Mouse (Mus musculus) cerebellum, adult 2 months (tissue): ENCODE results near the gene Osbpl9. TPM values are rescaled to one million over a fixed set of nuclear protein-coding genes. Genes with fewer than 3 reads are reported as not detected.

Experiments used
- DNase-seq, 2 experiments: peaks; one replicate each; pipeline ENCODE4 v3.0.0; 2021
- H3K27ac ChIP-seq: fragments of 200-500 bp; 2 replicates; pipeline ENCODE4 v1.5.1; 2012; ENCODE audit warnings: low read length, control low read depth, inconsistent platforms; ENCODE audit not compliant: insufficient read depth
- H3K27me3 ChIP-seq: fragments of 200-500 bp; 2 replicates; pipeline ENCODE4 v1.6.1; 2012; ENCODE audit warnings: inconsistent platforms, mild to moderate bottlenecking, low read length, moderate library complexity; ENCODE audit not compliant: control insufficient read depth, insufficient read depth
- H3K4me1 ChIP-seq: fragments of 200-500 bp; 2 replicates; pipeline ENCODE4 v1.6.1; 2011; ENCODE audit warnings: low read length; ENCODE audit not compliant: control insufficient read depth, insufficient read depth
- H3K4me3 ChIP-seq: fragments of 200-500 bp; replicated peaks from 2 replicates; pipeline ENCODE3; 2011; ENCODE audit warnings: mild to moderate bottlenecking, low read depth, low read length, control low read depth; ENCODE audit not compliant: insufficient read depth
- CTCF ChIP-seq: fragments of 200-500 bp; IDR thresholded peaks from 2 replicates; pipeline ENCODE4 v1.5.1; 2011; ENCODE audit warnings: low read depth, mild to moderate bottlenecking, control low read depth, low read length, moderate library complexity, borderline replicate concordance; ENCODE audit not compliant: insufficient read depth
- POLR2A ChIP-seq: fragments of 200-500 bp; IDR thresholded peaks from 2 replicates; pipeline ENCODE4 v1.6.1; 2011; ENCODE audit warnings: low read length, control low read depth, borderline replicate concordance; ENCODE audit not compliant: insufficient read depth
- WGBS: fragments of 180-500 bp; shearing (Covaris S2); methylation state at CpG from one replicate; pipeline ENCODE4 v1.1.7; 2018; 5-methylcytosine and 5-hydroxymethylcytosine counted together
- polyA plus RNA-seq: library from polyadenylated mRNA; depleted of rRNA; stranded (reverse); fragments of >200 nt; gene quantifications from 2 replicates; pipeline ENCODE4 v1.2.3, GENCODE M21; 2012

The Osbpl9 gene
- polyA plus RNA-seq, 1 experiment, result 120 TPM

- DNase-seq, result no peak
- H3K27ac ChIP-seq, result no peak overlapping the region; the same call in 1 of the 2 replicates
- H3K27me3 ChIP-seq, result no peaks in the 10 kb centered on the region
- H3K4me1 ChIP-seq, result no peaks in the 10 kb centered on the region; the same call in 1 of the 2 replicates
- 31% methylated on average over 3 of the region's 3 CpGs for WGBS
- H3K4me3 ChIP-seq, result no peak overlapping the region
- TF ChIP-seq POLR2A, result no peak
- TF ChIP-seq CTCF, result no peak
Measured at GRCm38 (mm10) chr4:109106034-109106433, 96.0 kb downstream of the Osbpl9 start.

- no peak for DNase-seq
- no peak for TF ChIP-seq POLR2A
- TF ChIP-seq CTCF, result no peak
- Histone ChIP-seq H3K27me3 (no peaks in the 10 kb centered on the region), H3K4me1 (no peaks in the 10 kb centered on the region; the same call in 1 of the 2 replicates), H3K27ac (no peak overlapping the region), H3K4me3 (no peak overlapping the region)
Measured at GRCm38 (mm10) chr4:109105254-109105653, 96.8 kb downstream of the Osbpl9 start.

- H3K27me3 ChIP-seq, result no peaks in the 10 kb centered on the region
- H3K4me1 ChIP-seq, result no peaks in the 10 kb centered on the region; the same call in 1 of the 2 replicates
- 84% methylated on average over 9 of the region's 9 CpGs for WGBS
- no peak overlapping the region for H3K4me3 ChIP-seq
- TF ChIP-seq POLR2A (no peak), CTCF (no peak)
- DNase-seq, result no peak
- H3K27ac ChIP-seq, result no peak overlapping the region
Measured at GRCm38 (mm10) chr4:109103145-109103883, 98.8 kb downstream of the Osbpl9 start.

- H3K4me3 ChIP-seq, result no peak overlapping the region
- H3K27ac ChIP-seq, result no peak overlapping the region
- 94% methylated on average over 5 of the region's 5 CpGs for WGBS
- DNase-seq, result no peak
- TF ChIP-seq POLR2A (no peak), CTCF (no peak)
- H3K27me3 ChIP-seq, result no peaks in the 10 kb centered on the region
- no peaks in the 10 kb centered on the region; the same call in 1 of the 2 replicates for H3K4me1 ChIP-seq
Measured at GRCm38 (mm10) chr4:109102574-109102973, 99.5 kb downstream of the Osbpl9 start.

- H3K27me3 ChIP-seq, result no peaks in the 10 kb centered on the region
- no peak for DNase-seq
- H3K27ac ChIP-seq, result no peak overlapping the region
- no peak overlapping the region for H3K4me3 ChIP-seq
- TF ChIP-seq POLR2A (no peak), CTCF (no peak)
- WGBS, result 95% methylated on average over 3 of the region's 3 CpGs
- no peaks in the 10 kb centered on the region for H3K4me1 ChIP-seq
Measured at GRCm38 (mm10) chr4:109098861-109099260, 103.2 kb downstream of the Osbpl9 start.

GRCm38 (mm10) chr4:109094269-109094668 is 107.8 kb downstream of the Osbpl9 start:
- WGBS, result 74% methylated on average over 2 of the region's 2 CpGs
- no peak overlapping the region for H3K4me3 ChIP-seq
- TF ChIP-seq POLR2A (no peak), CTCF (no peak)
- no peak overlapping the region; the same call in 1 of the 2 replicates for H3K27ac ChIP-seq
- H3K4me1 ChIP-seq, result no peaks in the 10 kb centered on the region
- H3K27me3 ChIP-seq, result no peaks in the 10 kb centered on the region
- no peak for DNase-seq

GRCm38 (mm10) chr4:109092344-109092743 is 109.7 kb downstream of the Osbpl9 start:
- TF ChIP-seq POLR2A (no peak), CTCF (no peak)
- no peak for DNase-seq
- Histone ChIP-seq H3K4me3 (no peak overlapping the region), H3K27me3 (no peaks in the 10 kb centered on the region), H3K4me1 (0 out of 2 replicates have a peak, but pooled peaks cover 4% of the 10 kb centered on the region), H3K27ac (no peak overlapping the region)
- WGBS, result 94% methylated on average over 5 of the region's 5 CpGs

GRCm38 (mm10) chr4:109091241-109091777 is 110.8 kb downstream of the Osbpl9 start:
- no peak for DNase-seq
- Histone ChIP-seq H3K27ac (no peak overlapping the region), H3K27me3 (no peaks in the 10 kb centered on the region), H3K4me1 (0 out of 2 replicates have a peak, but pooled peaks cover 4% of the 10 kb centered on the region), H3K4me3 (no peak overlapping the region)
- 83% methylated on average over 8 of the region's 8 CpGs for WGBS
- TF ChIP-seq CTCF (no peak), POLR2A (no peak)
